Mouse (Mus musculus): ENCODE results near the gene P2rx7. TPM values are rescaled to one million over a fixed set of nuclear protein-coding genes. Genes with fewer than 3 reads are reported as not detected.

Gene P2rx7
- polyA plus RNA-seq, 1 experiment from 2014 or later, result 2.7 TPM

Small RNA genes within 50 kb of the gene (microRNA-seq; reads per million reads assigned to microRNA genes)
- gene Mir8115, result not detected

Other genes with a start within 250 kb of the P2rx7 start
- 52.7 and 53.9 TPM in 2 replicates for gene Anapc7, start 222.2 kb upstream of the P2rx7 start, polyA plus RNA-seq (2015; fragmentation: Nextera tagmentation; extraction: Ambion mirVana)
- gene Atp2a2, start 141.7 kb upstream of the P2rx7 start, polyA plus RNA-seq (2015; fragmentation: Nextera tagmentation; extraction: Ambion mirVana), result 35.7 and 40.0 TPM in 2 replicates
- gene Ift81, start 29.4 kb upstream of the P2rx7 start, polyA plus RNA-seq (2015; fragmentation: Nextera tagmentation; extraction: Ambion mirVana), result 76.2 and 84.5 TPM in 2 replicates
- gene P2rx4, start 63.6 kb downstream of the P2rx7 start, polyA plus RNA-seq (2015; fragmentation: Nextera tagmentation; extraction: Ambion mirVana), result 10.3 and 14.5 TPM in 2 replicates
- gene Camkk2, start 135.5 kb downstream of the P2rx7 start, polyA plus RNA-seq (2015; fragmentation: Nextera tagmentation; extraction: Ambion mirVana), result 45.3 and 47.1 TPM in 2 replicates
- 527 and 540 TPM in 2 replicates for gene Anapc5, start 177.4 kb downstream of the P2rx7 start, polyA plus RNA-seq (2015; fragmentation: Nextera tagmentation; extraction: Ambion mirVana)
- 55.5 and 56.1 TPM in 2 replicates for gene Rnf34, start 206.1 kb downstream of the P2rx7 start, polyA plus RNA-seq (2015; fragmentation: Nextera tagmentation; extraction: Ambion mirVana)

Measured in midbrain, embryonic 13.5 days (tissue).